Mouse (Mus musculus): Measurements from ENCODE around the gene Bbox1.

GRCm38 (mm10) chr2:110222793-110223192, 91.6 kb downstream of the Bbox1 start:
- TF ChIP-seq CTCF (IDR thresholded peaks at IDR 0.05; ENCODE audit: low read depth) (no peak), EP300 (IDR thresholded peaks at IDR 0.05; ENCODE audit: low read depth) (no peak)
